Mouse (Mus musculus) layer of hippocampus, postnatal 14 days (tissue): Measurements from ENCODE around the gene Sigmar1. TPM values are rescaled to one million over a fixed set of nuclear protein-coding genes. Genes with fewer than 3 reads are reported as not detected.
"Not testable (repeated sequence)": the region's sequence is repeated elsewhere in the genome, so short reads cannot be mapped to it uniquely, and the experiment has no call there.

Source experiments
- DNase-seq, 2 experiments: peaks; one replicate each; pipeline ENCODE4 v3.0.0; 2021 to 2022; ENCODE audit warnings: low spot score in 2 of 2, mixed read lengths in 1 of 2
- total RNA-seq, 2 experiments: library from RNA; stranded (reverse); gene quantifications; 2 replicates each; pipeline ENCODE4 v1.2.3; 2021

The Sigmar1 gene
- total RNA-seq, 2 experiments from 2014 or later, result 40.2 to 44.2 TPM

GRCm38 (mm10) chr4:41712421-41713196, 43.3 kb downstream of the Sigmar1 start:
- no peak for DNase-seq

GRCm38 (mm10) chr4:41711705-41712375, 44.1 kb downstream of the Sigmar1 start:
- no peak for DNase-seq

GRCm38 (mm10) chr4:41710229-41710628, 45.7 kb downstream of the Sigmar1 start:
- DNase-seq, result no peak

GRCm38 (mm10) chr4:41708192-41708745, 47.7 kb downstream of the Sigmar1 start:
- DNase-seq, result peak in 1 of 2 experiments; percentile 86

- DNase-seq, result no peak
Measured at GRCm38 (mm10) chr4:41707011-41707535, 48.9 kb downstream of the Sigmar1 start.

GRCm38 (mm10) chr4:41705922-41706754, 49.8 kb downstream of the Sigmar1 start:
- DNase-seq, result no peak

- no peak for DNase-seq
Measured at GRCm38 (mm10) chr4:41704651-41705050, 51.3 kb downstream of the Sigmar1 start.

GRCm38 (mm10) chr4:41702226-41702625, 53.7 kb downstream of the Sigmar1 start:
- not testable (repeated sequence) for DNase-seq

GRCm38 (mm10) chr4:41700224-41700623, 55.7 kb downstream of the Sigmar1 start:
- DNase-seq, result not testable (repeated sequence)

- DNase-seq, result not testable (repeated sequence)
Measured at GRCm38 (mm10) chr4:41699783-41700182, 56.2 kb downstream of the Sigmar1 start, which contains the start of gene Il11ra1. TSS of gene Il11ra1 (plus strand) at chr4:41699989.

GRCm38 (mm10) chr4:41698421-41699016, 57.4 kb downstream of the Sigmar1 start:
- DNase-seq, result not testable (repeated sequence)

- DNase-seq, result peak; percentile 86 to 89
Measured at GRCm38 (mm10) chr4:41696930-41697841, 58.8 kb downstream of the Sigmar1 start, which contains the start of gene Cntfr. TSS of gene Cntfr (minus strand) at chr4:41697089.

- DNase-seq, result not testable (repeated sequence)
Measured at GRCm38 (mm10) chr4:41696452-41696851, 59.5 kb downstream of the Sigmar1 start.

- DNase-seq, result not testable (repeated sequence)
Measured at GRCm38 (mm10) chr4:41695800-41696199, 60.2 kb downstream of the Sigmar1 start.

GRCm38 (mm10) chr4:41693511-41693910, 62.4 kb downstream of the Sigmar1 start:
- not testable (repeated sequence) for DNase-seq

GRCm38 (mm10) chr4:41690014-41690413, 65.9 kb downstream of the Sigmar1 start:
- not testable (repeated sequence) for DNase-seq

GRCm38 (mm10) chr4:41688562-41688961, 67.4 kb downstream of the Sigmar1 start:
- not testable (repeated sequence) for DNase-seq
